Mouse (Mus musculus): ENCODE results near the gene Clec10a. TPM values are rescaled to one million over a fixed set of nuclear protein-coding genes. Genes with fewer than 3 reads are reported as not detected.
A peak's percentile ranks its signal among the peaks of the same experiment; 100 is the strongest.

Gene Clec10a
- polyA plus RNA-seq, 1 experiment from 2014 or later: 1.3 TPM

DNA sequence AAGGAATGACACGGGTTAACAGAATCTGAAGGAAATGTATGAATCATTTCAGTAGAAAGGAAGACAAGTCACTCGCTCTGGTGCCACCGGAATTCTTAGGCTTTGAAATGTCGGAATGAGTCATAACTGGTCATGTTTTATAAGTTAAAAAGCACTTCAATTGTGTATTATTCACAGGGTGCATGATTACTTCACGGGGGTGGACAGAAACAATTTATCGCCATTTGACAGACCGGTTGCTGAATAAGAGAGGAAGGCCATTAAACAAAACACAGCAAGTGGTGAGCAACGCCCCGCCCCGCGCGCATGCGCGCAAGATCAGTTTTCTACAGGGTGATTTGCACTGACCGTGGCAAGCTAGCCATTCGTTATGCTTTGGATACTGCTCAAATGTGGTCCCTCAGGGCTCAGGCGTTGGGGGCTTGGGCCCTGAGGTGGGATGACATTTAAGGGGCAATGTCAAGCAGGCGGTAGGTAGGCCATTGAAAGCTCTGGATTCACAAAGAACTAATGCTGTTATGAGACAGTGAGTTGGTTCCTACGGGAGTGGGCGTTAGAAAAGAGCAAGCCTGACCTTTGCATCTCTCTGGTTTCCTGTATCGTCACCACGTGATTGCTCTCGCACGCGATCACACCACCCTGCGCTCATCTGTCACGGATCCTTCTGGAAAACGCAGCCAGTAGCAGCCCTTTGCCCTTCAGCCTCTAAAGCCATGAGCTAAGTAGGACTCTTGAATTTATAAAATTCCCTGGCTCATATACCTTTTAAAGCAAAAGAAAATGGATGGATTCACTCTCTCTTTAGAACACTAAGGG lies 33.5 kb downstream of the Clec10a start:
- H3K4me2 ChIP-seq: 0 out of 2 replicates have a peak overlapping the region, but pooled peaks have one; percentile 1
- no peaks in the 10 kb centered on the region for H3K9me3 ChIP-seq
- H3K4me3 ChIP-seq: no peak overlapping the region
- no peaks in the 10 kb centered on the region for H3K36me3 ChIP-seq
- 75% methylated on average over 28 of the region's 28 CpGs for WGBS
- H3K9ac ChIP-seq: no peak overlapping the region
- no peak for ATAC-seq (ENCODE audit: low FRiP score)
- no peaks in the 10 kb centered on the region for H3K27me3 ChIP-seq
- no peaks in the 10 kb centered on the region for H3K4me1 ChIP-seq (replicated peaks)
- no peak overlapping the region for H3K27ac ChIP-seq

DNA sequence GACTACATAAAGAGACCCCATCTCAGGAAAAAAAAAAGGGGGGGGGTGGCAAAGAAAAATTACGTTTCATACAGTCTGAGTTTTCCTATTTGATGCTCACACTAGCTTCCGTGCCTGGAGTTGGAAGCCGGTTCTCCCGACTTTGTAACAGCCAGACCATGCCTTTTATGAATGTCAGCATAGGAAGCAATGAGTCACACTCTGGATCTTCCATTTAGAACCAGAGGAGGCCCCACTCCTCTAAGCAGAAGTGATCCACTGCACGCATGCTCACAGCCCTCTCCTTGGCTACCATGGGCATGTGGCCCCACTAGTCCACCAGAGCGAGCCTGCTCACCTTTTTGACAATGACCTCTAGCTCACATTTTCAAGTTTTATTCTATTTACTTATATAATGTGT lies 35.2 kb downstream of the Clec10a start:
- WGBS: 83% methylated on average over 6 of the region's 6 CpGs
- H3K9me3 ChIP-seq: no peaks in the 10 kb centered on the region
- no peaks in the 10 kb centered on the region for H3K36me3 ChIP-seq
- no peak overlapping the region for H3K9ac ChIP-seq
- no peak overlapping the region for H3K4me3 ChIP-seq
- no peak overlapping the region for H3K4me2 ChIP-seq
- no peaks in the 10 kb centered on the region for H3K4me1 ChIP-seq (replicated peaks)
- ATAC-seq (ENCODE audit: low FRiP score): no peak
- no peaks in the 10 kb centered on the region for H3K27me3 ChIP-seq
- no peak overlapping the region for H3K27ac ChIP-seq

DNA sequence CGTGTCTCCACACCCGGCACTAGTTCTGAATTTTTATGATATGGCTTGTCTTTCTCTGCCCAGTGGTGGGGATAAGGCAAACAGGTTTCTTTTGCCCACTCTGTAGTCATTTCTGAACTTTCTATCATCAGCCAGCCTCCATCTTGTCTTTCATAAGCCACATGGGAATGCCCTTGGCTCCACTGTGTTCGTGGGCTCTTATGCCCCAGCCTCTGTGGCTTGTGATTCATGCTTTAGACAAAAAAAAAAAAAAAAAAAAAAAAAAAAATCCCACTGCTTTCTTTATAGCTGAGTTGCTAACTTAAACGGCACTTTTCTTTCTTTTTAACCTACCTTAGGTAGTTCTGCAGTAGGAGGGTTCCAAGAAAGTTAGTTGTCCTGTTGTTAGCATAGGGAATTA lies 36.2 kb downstream of the Clec10a start:
- 86% methylated on average over 4 of the region's 4 CpGs for WGBS
- ATAC-seq (ENCODE audit: low FRiP score): no peak
- no peak overlapping the region for H3K4me3 ChIP-seq
- 0 out of 2 replicates have a peak overlapping the region, but pooled peaks have one; percentile 29 for H3K9ac ChIP-seq
- no peaks in the 10 kb centered on the region for H3K4me1 ChIP-seq (replicated peaks)
- H3K36me3 ChIP-seq: no peaks in the 10 kb centered on the region
- no peak overlapping the region for H3K4me2 ChIP-seq
- H3K27ac ChIP-seq: no peak overlapping the region
- no peaks in the 10 kb centered on the region for H3K9me3 ChIP-seq
- no peaks in the 10 kb centered on the region for H3K27me3 ChIP-seq

DNA sequence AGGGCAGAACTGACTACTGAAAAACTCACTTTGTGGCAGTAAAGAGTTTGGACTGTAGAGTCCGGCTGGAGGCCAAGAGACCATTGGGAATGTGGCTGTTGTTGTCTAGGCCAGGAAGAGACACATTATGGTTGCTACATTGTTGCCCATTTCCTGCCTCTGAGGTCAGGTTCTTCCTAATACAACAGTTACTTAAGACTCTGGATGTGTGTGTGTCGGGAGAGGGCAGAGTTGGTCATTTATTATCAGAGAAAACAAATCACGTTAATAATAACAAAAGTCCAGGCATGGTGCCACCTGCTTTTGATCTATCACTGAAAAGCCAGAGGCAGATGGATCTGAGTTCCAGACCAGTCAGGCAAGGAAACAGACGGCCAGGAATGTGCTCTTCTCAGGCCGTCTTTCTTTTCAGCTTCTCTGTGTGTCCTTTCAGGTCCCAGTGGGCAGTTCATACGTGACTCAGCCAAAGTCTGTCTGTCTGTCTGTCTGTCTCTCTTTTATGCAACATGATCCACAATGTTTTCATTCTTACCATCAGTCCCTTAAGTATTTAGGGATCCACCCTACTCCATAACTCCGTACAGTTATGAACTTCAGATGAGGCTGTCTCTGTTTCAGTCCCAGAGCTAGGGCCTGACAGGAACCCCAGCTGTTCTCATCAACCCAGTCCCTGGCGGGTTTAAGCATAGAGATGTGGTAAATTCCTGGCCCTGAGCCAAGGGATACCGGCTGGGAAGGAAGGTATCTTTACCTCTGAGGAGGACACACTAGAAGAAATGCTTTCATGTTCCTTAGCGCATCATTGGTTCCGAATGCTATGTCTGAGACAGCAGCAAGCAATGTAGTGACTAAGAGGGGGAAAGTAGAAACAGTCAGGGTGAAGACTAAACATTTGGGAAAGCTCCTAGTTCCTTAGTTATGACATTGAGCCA lies 37.6 kb downstream of the Clec10a start:
- H3K4me2 ChIP-seq: no peak overlapping the region
- H3K4me1 ChIP-seq (replicated peaks): no peaks in the 10 kb centered on the region
- H3K27ac ChIP-seq: no peak overlapping the region
- no peak for ATAC-seq (ENCODE audit: low FRiP score)
- no peak overlapping the region for H3K4me3 ChIP-seq
- H3K27me3 ChIP-seq: no peaks in the 10 kb centered on the region
- no peak overlapping the region for H3K9ac ChIP-seq
- 64% methylated on average over 11 of the region's 11 CpGs for WGBS
- no peaks in the 10 kb centered on the region for H3K36me3 ChIP-seq
- H3K9me3 ChIP-seq: no peaks in the 10 kb centered on the region

DNA sequence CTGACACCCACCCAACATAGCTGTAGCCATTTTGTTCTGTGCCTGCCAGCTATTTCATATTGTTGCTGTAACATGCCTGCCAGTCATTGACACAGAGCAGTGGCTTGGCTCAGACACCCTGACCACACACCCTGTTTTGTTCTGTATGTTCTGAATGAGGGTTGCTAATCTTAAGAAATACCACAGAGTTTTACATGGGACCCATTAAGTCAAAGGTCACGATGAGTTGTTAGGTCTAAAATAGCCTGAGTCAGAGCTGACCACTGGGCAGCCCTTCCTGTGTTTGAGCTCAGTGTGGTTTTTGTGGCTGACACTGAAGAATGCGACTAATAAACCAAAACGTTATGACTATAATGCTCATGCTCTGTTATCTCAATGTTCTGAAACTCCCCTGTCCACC lies 42.3 kb downstream of the Clec10a start:
- 92% methylated on average over 3 of the region's 3 CpGs for whole genome bisulfite sequencing
- H3K4me2 ChIP-seq: no peak overlapping the region
- 0 out of 2 replicates have a peak, but pooled peaks cover 5% of the 10 kb centered on the region for H3K27me3 ChIP-seq
- no peak for ATAC-seq (ENCODE audit: low FRiP score)
- H3K9ac ChIP-seq: no peak overlapping the region
- no peak overlapping the region for H3K27ac ChIP-seq
- 0 out of 2 replicates have a peak, but pooled peaks cover 6% of the 10 kb centered on the region for H3K4me1 ChIP-seq (replicated peaks)
- H3K9me3 ChIP-seq: no peaks in the 10 kb centered on the region
- no peaks in the 10 kb centered on the region for H3K36me3 ChIP-seq
- H3K4me3 ChIP-seq: no peak overlapping the region

DNA sequence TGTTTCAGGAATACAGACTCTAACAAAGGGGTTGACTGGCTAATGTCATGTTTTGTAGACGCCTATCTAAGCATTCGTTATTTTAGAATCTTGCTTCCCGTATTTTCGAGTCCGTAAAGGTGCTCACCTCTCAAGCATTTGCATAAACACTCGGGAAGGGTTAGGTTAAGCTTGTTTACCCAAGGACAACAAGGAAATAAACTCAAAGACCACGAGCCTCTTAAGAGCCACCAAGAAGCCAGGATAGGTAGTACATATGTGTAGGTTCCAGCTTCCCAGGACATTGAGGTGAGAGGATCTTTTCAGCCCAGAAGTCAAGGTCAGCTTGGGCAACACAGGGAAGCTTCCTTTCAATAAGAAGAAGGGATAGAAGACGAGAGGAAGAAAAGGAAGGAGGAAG lies 43.1 kb downstream of the Clec10a start:
- Histone ChIP-seq H3K4me3 (no peak overlapping the region), H3K36me3 (no peaks in the 10 kb centered on the region), H3K27ac (no peak overlapping the region), H3K9me3 (no peaks in the 10 kb centered on the region), H3K4me1 (replicated peaks) (0 out of 2 replicates have a peak, but pooled peaks cover 6% of the 10 kb centered on the region), H3K9ac (no peak overlapping the region), H3K4me2 (no peak overlapping the region), H3K27me3 (0 out of 2 replicates have a peak, but pooled peaks cover 5% of the 10 kb centered on the region)
- ATAC-seq (ENCODE audit: low FRiP score): no peak
- 84% methylated on average over 8 of the region's 8 CpGs for WGBS

DNA sequence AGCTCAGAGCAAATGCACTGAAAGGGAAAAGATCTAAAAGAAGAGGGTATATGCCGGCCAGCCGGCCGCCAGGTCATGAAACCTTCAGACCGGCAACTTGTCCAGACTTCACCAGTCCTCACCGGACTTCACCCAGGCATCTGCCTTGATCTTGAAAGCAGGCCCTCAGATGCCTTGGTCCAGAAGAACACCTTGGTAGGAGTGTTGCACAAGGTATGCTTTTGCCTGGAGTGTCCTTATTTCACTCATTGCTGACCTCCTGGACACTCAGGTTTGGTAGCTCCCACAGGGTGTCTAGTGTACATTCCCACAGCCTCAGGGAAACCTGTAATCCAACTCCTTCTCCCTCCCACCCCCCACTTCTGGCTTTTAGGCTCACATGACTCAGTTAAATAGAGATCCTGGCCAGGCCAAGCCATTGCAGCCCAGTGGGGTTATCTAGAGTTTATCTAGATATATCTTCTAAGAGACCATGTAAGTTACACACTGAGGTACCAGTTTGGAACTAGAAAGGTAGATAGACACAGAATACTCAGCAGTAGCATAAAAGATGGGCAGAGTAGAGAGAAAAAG lies 44.1 kb downstream of the Clec10a start:
- WGBS: 89% methylated on average over 5 of the region's 5 CpGs
- H3K27ac ChIP-seq: no peak overlapping the region
- H3K9ac ChIP-seq: no peak overlapping the region
- no peak overlapping the region for H3K4me2 ChIP-seq
- ATAC-seq (ENCODE audit: low FRiP score): no peak
- H3K36me3 ChIP-seq: no peaks in the 10 kb centered on the region
- H3K4me1 ChIP-seq (replicated peaks): 0 out of 2 replicates have a peak, but pooled peaks cover 6% of the 10 kb centered on the region
- H3K9me3 ChIP-seq: no peaks in the 10 kb centered on the region
- no peak overlapping the region for H3K4me3 ChIP-seq
- 0 out of 2 replicates have a peak, but pooled peaks cover 5% of the 10 kb centered on the region for H3K27me3 ChIP-seq

DNA sequence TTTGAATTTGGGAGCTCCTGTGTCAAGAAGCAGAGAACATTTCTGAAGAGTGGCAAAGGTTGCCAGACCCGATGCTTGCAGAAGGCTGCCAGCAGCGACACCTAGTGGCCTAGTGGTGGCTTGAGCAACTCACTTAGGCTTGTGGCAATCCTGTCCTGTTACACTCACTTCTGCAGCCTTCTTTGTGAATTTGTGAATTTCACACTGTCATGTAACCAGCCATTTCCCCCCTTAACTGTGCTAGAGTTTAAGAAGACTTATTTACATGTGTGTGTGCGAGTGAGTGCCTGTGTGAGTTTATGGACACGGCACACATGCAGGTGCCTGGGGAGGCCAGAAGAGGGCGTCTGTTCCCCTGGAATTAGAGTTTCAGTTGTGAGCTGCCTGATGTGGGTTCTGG lies 45.7 kb downstream of the Clec10a start:
- H3K9ac ChIP-seq: no peak overlapping the region
- WGBS: 41% methylated on average over 5 of the region's 5 CpGs

DNA sequence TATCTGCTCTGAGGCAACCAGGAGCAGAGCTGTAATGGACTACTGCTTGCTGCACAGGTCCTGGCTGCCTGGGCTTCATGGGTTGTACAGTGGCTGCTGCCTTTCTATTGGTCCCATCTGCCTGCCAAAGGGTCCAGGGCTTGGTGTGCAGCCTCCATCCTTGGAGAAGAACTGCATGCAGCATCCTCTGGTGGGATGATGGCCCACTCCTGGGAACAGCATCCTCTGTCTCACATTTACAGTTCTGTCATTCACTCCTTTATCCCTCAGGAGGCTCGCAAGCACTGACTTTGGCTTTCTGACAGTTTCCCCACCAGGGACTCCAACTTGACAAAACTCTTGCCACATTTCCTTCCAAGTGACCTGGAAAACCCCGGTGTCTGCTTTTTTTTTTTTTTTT lies 50.8 kb downstream of the Clec10a start:
- H3K4me3 ChIP-seq: no peak overlapping the region
- no peaks in the 10 kb centered on the region for H3K36me3 ChIP-seq
- H3K9ac ChIP-seq: 0 out of 2 replicates have a peak overlapping the region, but pooled peaks have one; percentile 26
- H3K4me1 ChIP-seq (replicated peaks): no peaks in the 10 kb centered on the region
- WGBS: 88% methylated on average over 2 of the region's 2 CpGs
- no peaks in the 10 kb centered on the region for H3K9me3 ChIP-seq
- no peak overlapping the region for H3K4me2 ChIP-seq
- H3K27ac ChIP-seq: no peak overlapping the region
- H3K27me3 ChIP-seq: peaks cover 20% of the 10 kb centered on the region
- no peak for ATAC-seq (ENCODE audit: low FRiP score)

More for the DNA sequence above, 45.7 kb downstream of the Clec10a start:
- H3K4me2 ChIP-seq: no peak overlapping the region
- no peak overlapping the region for H3K4me3 ChIP-seq
- no peaks in the 10 kb centered on the region for H3K9me3 ChIP-seq
- 0 out of 2 replicates have a peak, but pooled peaks cover 6% of the 10 kb centered on the region for H3K4me1 ChIP-seq (replicated peaks)
- no peak overlapping the region for H3K27ac ChIP-seq
- H3K36me3 ChIP-seq: no peaks in the 10 kb centered on the region
- no peak for ATAC-seq (ENCODE audit: low FRiP score)
- H3K27me3 ChIP-seq: 0 out of 2 replicates have a peak, but pooled peaks cover 10% of the 10 kb centered on the region

DNA sequence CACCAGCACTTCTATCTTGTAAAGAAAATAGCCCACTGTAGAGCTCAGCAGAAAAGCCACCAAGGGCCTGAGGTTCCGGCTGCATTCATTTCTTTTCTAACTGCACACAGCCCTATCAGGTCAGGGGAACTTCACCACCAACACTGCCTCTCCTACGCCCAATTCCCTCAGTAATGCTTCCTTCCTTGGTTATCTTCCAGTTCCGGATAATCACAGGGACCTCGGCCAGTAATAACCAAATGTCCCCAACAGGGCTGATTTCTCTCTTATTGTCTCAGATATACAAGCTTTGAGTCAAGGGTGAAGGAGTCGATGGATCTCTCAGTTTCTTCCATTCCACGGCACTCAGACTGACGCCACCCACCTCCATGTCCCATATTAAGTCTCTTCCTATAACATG lies 51.3 kb downstream of the Clec10a start:
- H3K36me3 ChIP-seq: no peaks in the 10 kb centered on the region
- peaks cover 25% of the 10 kb centered on the region for H3K27me3 ChIP-seq
- no peak overlapping the region for H3K9ac ChIP-seq
- no peak overlapping the region for H3K27ac ChIP-seq
- no peak for ATAC-seq (ENCODE audit: low FRiP score)
- WGBS: 90% methylated on average over 7 of the region's 7 CpGs
- H3K9me3 ChIP-seq: no peaks in the 10 kb centered on the region
- H3K4me1 ChIP-seq (replicated peaks): no peaks in the 10 kb centered on the region
- no peak overlapping the region for H3K4me3 ChIP-seq
- no peak overlapping the region for H3K4me2 ChIP-seq

DNA sequence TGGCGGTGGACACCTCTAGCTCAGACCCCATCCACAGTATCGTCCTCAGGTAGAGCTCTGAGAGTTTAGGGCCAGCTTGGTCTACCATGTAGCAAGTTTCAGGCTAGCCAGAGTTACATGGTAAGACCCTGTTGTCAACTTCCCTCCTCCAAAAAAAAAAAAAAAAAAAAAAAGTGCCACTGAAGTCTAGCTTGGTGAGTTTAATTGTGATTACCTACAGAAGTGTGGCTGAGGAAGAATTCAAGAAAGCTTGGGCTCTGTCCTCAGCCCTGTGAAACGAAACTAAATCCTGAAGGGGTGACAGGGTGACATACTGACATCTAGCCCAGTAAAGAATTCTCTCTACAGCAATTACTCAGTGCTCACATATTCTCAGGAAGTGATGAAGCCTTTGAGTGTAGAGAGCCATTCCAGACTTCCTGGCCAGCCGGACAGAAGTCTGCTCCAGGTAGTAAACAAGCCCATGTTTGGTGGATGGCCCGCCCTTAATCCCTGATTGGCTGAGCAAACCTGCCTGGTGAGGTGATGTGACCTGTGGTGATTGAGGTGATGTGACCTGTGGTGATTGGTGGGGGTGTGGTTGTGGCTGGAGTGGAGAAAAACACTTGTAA lies 52.9 kb downstream of the Clec10a start:
- Histone ChIP-seq H3K9ac (no peak overlapping the region), H3K4me3 (no peak overlapping the region), H3K36me3 (no peaks in the 10 kb centered on the region), H3K4me1 (replicated peaks) (peaks cover 9% of the 10 kb centered on the region), H3K27me3 (peaks cover 33% of the 10 kb centered on the region), H3K27ac (no peak overlapping the region), H3K4me2 (no peak overlapping the region), H3K9me3 (no peaks in the 10 kb centered on the region)
- ATAC-seq (ENCODE audit: low FRiP score): no peak
- WGBS: 87% methylated on average over 5 of the region's 5 CpGs

DNA sequence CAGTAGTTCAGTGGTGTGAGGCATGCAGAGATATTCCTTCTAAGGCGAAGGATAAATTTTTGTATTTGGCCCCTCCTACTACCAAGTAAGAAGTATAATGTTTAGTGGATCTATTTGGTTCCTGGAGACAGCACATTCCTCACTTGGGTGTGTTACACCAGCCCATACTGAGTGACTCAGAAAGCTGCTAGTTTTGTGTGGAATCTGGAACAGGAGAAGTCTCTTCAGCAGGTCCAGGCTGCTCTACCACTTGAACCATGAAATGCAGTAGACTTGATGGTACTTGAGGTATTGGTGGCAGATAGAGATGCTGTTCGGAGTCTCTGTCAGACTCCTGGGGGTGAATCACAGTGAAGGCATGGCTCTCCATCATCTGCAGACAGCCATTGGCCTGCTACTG lies 54.7 kb downstream of the Clec10a start:
- no peak for ATAC-seq (ENCODE audit: low FRiP score)
- WGBS: 88% methylated on average over 2 of the region's 2 CpGs

More for the DNA sequence above, 54.7 kb downstream of the Clec10a start:
- H3K4me3 ChIP-seq: no peak overlapping the region
- H3K27me3 ChIP-seq: peaks cover 51% of the 10 kb centered on the region
- H3K4me1 ChIP-seq (replicated peaks): peaks cover 27% of the 10 kb centered on the region
- H3K36me3 ChIP-seq: no peaks in the 10 kb centered on the region
- no peak overlapping the region for H3K4me2 ChIP-seq
- H3K9ac ChIP-seq: no peak overlapping the region
- no peaks in the 10 kb centered on the region for H3K9me3 ChIP-seq
- H3K27ac ChIP-seq: no peak overlapping the region

All from hindbrain, embryonic 13.5 days (tissue).